Mouse (Mus musculus): ENCODE data around the gene Acpp. TPM values are rescaled to one million over a fixed set of nuclear protein-coding genes. Genes with fewer than 3 reads are reported as not detected.
"Not testable (repeated sequence)": the region's sequence is repeated elsewhere in the genome, so short reads cannot be mapped to it uniquely, and the experiment has no call there.

Gene Acpp
- under 1 TPM; 0.14 to 0.17 TPM for total RNA-seq (2021)

GRCm38 (mm10) chr9:104337183-104337931 lies at the start of gene Acpp:
Acpp (minus strand) TSS chr9:104337748.
- peak; percentile 16 to 18 for DNase-seq
- intact Hi-C loops (cut with DNase I), result no loop called here

DNA sequence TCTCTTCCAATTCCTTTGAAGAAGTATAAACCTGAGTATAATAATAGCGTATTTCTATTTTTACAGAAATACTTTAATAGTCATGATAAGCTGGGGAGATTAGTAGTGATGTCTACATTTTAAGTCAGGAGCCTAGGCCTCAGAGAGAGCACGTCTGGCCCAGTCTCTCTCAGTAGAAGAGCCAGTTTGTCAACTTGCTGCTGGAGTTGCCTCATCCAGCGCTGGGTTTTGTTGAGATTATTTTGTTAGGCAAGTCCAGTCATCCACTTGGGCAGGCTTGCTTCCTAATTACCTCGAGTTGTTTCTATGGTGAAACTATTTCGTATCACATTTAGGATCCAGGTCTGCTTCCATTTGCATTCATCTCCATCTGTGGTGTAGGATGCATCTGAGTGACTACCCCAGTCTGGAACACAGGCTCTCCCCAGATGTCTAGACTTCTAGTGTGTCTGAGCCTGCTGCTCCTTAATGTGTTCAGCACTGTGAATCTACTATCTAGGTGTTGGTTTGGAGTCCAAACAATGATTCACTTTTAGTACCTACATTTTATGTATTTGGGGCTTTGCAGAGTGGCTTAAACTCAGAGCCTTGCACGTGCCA lies 45.1 kb upstream of the Acpp start:
- intact Hi-C loops (cut with DNase I), result no loop called here
- no peak for DNase-seq

DNA sequence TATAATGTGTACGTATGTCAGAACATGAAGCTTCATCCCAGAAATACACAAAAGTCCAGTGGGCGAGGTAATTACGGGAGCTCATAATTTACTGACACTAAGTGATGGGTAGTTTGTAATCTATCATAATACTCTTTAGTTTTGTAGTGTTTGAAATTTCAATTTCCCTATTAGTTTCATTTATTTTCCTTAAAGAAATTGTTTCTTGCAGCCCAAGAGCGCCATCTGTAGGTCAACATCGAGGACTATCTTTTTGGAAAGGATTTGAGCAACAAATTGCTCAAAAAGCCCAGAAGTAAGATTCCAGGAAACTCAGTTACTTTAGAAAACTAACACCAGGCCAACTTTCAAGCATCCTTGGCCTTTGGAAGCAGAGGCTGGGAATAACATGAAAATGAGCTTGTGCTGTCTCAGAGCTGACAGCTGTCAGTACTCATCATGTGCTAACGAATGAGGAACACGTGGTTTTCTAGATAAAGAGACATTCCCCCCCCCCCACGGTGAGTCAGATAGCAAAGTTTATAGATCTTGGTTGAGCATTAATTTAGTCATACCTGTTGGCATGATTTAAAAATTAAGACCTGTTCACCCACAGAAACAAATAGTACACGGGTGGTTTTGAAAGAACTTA lies 42.1 kb upstream of the Acpp start:
- intact Hi-C loops (cut with DNase I), result no loop called here
- peak; percentile 25 to 36 for DNase-seq

DNA sequence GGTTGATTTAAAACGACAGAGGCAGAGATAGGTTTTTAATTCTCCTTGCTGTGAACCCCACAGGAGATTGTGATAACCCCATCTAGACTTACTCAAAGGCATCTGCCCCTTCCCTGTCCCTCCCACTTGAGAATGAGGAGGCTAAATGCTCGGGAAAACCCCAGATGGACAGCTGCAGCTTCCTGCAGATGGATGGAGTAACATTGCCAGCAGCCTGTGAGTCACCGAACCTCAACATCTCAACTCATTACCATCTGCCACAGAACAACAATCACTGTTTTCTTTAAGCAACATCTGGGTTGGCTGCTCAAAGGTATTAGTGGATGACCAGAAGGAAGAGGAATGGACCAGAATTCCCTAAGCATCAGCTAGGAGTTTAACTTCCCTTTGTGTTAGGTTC lies 38.0 kb upstream of the Acpp start:
- intact Hi-C loops (cut with DNase I), result no loop called here
- DNase-seq, result no peak

DNA sequence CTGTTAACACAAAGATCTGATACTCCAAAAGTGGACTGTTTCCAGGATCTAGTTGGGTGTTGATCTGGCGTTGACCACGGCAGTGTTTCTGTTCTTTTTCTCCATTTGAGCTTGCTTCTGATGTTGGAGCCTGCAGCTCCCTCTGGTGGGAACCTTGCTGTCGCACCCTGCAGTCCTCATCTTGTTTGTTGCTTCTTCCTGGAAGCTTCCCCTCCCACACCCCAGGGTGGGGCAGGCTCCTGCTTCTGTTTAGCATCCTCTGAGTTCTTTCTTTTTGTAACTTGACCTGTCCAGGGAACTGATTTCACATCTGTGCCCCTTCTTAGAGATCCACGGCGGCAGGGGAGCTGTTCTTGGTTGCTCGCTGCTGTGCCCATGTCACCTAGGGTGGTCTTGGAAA lies 35.7 kb upstream of the Acpp start:
- intact Hi-C loops (cut with DNase I), result loop anchor here (2.0 kb wide), 2 partner anchors 58 to 94 kb away; no protein-coding TSS in a partner anchor
- DNase-seq, result peak; percentile 25 to 49

DNA sequence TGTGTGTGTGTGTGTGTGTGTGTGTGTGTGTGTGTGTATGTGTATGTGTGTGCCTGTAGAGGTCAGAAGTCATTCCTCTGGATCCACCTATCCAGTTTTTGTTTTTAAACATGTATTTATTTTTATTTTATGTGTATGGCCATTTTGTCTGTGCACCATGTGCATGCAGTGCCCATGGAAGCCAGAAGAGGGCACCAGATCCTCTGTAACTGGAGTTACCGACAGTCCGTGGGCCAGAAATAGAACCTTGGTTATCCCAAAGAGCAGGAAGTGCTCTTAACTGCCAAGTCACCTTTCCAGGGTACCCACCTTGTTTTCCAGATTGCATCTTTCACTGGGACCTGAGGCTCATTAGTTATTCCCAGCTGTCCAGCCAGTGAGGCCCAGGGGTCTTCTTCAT lies 29.4 kb upstream of the Acpp start:
- DNase-seq, result no peak
- intact Hi-C loops (cut with DNase I), result no loop called here

DNA sequence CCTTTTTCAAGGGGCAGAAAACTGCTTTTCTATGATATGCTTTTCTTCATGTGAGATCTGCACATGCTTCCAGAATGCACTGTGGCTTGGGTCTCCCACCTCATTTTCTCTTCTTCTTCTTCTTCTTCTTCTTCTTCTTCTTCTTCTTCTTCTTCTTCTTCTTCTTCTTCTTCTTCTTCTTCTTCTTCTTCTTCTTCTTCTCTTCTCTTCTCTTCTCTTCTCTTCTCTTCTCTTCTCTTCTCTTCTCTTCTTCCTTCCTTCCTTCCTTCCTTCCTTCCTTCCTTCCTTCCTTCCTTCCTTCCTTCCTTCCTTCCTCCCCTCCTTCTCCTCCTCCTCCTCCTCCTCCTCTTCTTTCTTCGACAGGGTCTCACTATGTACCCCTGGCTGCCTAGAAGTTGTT lies 24.4 kb upstream of the Acpp start:
- intact Hi-C loops (cut with DNase I); DNase-seq: not testable (repeated sequence)

DNA sequence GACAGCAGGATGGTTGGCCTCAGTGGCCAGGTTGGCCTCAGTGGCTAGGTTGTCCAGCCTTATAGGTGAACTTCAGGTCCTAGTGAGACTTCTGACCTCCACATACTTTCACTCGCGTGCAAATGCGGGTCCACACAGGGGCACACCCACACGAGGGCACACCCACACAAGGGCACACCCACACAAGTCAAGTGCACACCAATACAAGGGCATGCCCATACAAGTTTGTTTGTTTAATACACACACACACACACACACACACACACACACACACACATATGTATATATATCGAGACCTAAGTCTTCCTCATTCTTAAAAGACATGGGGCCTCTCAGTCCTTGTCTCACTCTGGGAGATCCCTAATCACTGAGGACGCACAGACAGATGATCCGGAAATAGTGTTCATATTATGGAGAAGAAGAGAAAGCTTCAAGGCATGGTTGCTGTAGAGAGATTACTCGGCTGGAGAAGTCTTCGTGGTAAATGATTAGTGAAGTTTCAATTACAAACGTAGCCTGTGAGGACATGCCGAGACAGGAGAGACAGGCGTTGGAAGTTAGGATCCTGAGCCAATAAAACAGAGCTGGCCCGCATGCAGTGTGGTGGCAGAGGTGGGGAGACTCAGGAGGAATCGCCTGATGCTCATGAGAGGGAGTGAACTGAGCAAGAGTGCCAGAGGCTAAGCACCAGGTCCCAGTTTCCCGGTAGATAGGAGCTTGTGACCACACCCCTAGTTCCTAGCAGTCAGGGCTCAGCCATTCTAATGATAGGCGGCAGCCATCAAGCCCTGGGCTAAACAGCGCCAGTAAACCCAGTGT lies 23.7 kb upstream of the Acpp start:
- no peak for DNase-seq
- intact Hi-C loops (cut with DNase I), result no loop called here

- no peak for DNase-seq
- intact Hi-C loops (cut with DNase I), result no loop called here
These were observed 22.8 kb upstream of the Acpp start for GRCm38 (mm10) chr9:104360389-104360788.

DNA sequence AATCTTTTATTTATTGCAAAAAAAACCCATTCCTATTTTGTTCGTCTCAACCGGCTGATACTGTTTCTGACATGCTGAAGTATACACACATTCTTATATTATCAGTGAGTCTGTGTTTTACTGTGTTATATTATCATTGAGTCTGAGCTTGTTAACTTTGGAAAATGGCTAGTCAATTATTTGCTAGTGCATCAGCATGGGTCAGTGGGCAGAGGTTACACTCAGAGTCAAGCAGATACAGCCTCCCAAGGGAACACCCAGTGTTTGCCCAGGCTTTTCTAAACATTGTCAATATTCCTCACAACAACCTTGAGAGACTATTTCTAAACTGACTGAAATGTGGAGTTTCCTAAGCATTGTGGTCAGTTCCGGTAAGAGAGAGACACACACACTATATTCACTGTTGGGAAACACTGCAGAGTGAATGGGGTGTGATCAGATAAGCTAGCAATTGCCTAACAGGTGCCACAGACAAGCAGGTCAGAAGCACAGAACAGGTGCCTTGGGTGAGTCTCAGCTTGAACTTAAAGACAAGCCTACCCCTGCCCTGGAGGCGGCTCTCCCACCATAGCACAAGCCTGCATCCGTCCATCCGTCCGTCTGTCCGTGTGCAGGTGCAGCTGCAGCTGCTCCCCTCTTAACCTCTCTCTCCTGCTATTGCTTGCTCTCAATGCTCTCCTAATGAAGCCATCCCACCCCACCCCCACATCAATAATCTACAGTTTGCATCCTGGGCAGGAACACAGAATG lies 18.1 kb upstream of the Acpp start:
- DNase-seq, result no peak
- intact Hi-C loops (cut with DNase I), result no loop called here

GRCm38 (mm10) chr9:104344136-104344535 lies 6.6 kb upstream of the Acpp start:
- intact Hi-C loops (cut with DNase I), result no loop called here
- no peak for DNase-seq

DNA sequence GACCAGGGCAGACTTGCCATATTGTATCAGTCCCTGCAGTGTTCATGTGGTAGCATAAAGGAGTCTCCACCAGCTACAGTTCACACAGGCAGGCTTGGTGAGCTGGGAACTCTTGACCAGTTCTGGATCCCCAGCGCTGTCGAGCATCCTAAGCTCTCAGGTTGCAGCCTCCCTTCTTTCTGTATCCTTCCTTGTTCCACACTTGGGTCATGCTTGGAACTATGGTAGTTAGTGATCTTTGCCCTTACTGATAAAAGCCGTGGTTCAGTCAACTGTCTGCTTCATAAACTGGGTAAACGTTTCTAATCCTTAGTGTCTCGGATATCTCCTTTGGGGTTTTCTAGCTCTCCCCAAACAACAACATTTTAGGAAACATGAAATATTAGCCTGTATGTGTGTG lies 1.9 kb upstream of the Acpp start:
- intact Hi-C loops (cut with DNase I), result no loop called here
- DNase-seq, result no peak

- DNase-seq, result peak in 1 of 2 experiments; percentile 3
- intact Hi-C loops (cut with DNase I), result no loop called here
These were observed 1.2 kb upstream of the Acpp start for GRCm38 (mm10) chr9:104338489-104339427.

GRCm38 (mm10) chr9:104331301-104331700 lies 6.2 kb downstream of the Acpp start:
- no peak for DNase-seq
- intact Hi-C loops (cut with DNase I), result no loop called here

GRCm38 (mm10) chr9:104328655-104329054 lies 8.9 kb downstream of the Acpp start:
- no peak for DNase-seq

DNA sequence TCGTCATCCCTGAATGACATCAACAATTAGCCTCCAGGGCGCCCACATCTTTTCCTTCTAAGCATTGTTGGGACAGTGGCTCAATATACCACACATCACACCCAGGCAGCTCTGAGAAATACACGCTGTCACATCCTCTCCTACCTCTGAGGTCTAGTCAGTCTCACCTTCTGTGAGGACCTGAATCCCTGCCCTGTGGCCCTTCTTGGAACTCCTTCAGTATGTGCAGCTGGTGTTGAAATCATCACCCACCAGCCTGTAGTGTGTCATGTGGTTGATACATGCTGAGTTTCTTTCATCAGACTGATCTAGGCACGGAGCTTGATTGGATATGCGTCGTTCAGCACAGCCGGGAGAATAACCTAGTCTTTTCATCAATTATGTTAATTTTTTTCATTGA lies 16.0 kb downstream of the Acpp start:
- intact Hi-C loops (cut with DNase I), result no loop called here
- DNase-seq, result no peak

More at GRCm38 (mm10) chr9:104328655-104329054, 8.9 kb downstream of the Acpp start:
- intact Hi-C loops (cut with DNase I), result no loop called here

DNA sequence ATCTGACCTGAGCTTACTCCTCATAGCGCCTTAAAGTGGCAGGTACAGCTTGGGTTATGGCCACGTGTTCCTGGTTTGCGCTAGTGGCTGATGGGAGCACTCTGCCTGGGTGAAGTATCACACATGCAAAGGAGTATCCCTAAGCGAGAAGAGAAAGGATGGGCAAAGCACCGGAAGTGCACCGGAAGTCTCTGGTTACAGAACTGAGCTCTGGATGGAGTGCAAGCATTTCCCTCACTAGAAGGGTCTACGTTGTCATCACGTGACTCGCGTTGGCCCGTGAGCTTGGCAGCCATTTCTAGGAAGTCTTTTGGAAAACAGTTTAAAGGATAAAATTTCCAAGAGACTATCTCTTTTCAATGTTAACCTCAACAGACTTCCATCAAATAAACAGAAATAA lies 21.2 kb downstream of the Acpp start:
- DNase-seq, result no peak
- intact Hi-C loops (cut with DNase I), result no loop called here

- DNase-seq, result peak; percentile 13 to 41
- intact Hi-C loops (cut with DNase I), result loop anchor here (2.0 kb wide), 1 partner anchor 57 kb away; no protein-coding TSS in a partner anchor
These were observed 22.0 kb downstream of the Acpp start for GRCm38 (mm10) chr9:104315499-104315898.

DNA sequence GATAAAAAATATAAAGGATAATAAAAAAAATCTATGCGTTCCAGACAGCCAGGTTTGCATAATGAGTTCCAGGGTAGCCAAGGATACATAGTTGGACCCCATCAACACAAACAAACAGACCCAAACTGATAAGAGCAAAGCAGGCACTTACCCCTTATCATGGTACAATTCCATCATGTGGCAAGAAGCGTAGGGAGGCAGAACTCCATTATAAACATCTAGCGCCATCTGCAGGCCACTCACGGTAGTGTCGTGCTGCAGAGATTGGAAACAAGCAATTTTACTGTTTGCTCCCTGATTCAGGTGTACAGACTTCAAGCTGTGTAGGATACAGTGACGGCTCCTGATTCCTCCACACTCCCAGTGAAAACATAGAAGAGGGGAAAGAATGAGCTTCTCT lies 30.8 kb downstream of the Acpp start:
- DNase-seq, result peak; percentile 67 to 79
- intact Hi-C loops (cut with DNase I), result loop anchor here (1.0 to 5.0 kb wide), 3 partner anchors 28 to 229 kb away; no protein-coding TSS in a partner anchor

Data from heart, postnatal 10 days (tissue).